ENCODE assay signal across 32 mouse cellular contexts in the genomic region with DNA sequence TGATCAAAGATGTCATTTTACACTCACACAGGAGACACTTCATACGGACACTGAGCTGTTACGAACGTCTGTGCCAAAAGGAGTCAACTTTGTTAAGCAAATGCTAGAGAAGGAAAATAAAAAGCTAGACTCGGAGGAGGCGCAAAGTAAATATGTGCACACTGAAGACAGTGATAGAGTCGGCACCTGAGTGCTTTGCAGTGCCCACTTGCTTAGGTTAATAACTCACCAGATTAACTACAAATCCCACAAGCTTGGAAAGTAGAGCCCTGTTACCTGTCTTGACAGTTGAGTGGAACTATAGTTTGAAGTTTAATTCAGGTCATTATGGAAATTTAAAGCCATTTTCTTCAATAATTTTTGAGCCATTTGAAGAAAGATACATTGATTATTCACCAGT. TPM values are rescaled to one million over a fixed set of nuclear protein-coding genes. Genes with fewer than 3 reads are reported as not detected.
DNase-seq lines count a peak whose midpoint lies in the region; ATAC-seq and TF ChIP-seq lines count a peak whose summit lies in the region.
"Had no signal": no experiment of that assay in that cellular context is flagged by ENCODE, and none has a peak within 500 bp of the region (broad histone marks: within the 10 kb centered on the region; RNA-seq: fewer than 3 reads in every experiment).

No protein-coding gene starts in this region.

- H3K9ac ChIP-seq in liver, adult 2 months (ENCODE audit: low read depth, low read length): no peak overlapping the region
- no peak overlapping the region for H3K9ac ChIP-seq in liver, embryonic 12.5 days
- H3K9ac ChIP-seq in intestine, embryonic 15.5 days: no peak overlapping the region
- no peak overlapping the region for H3K9ac ChIP-seq in intestine, embryonic 16.5 days (ENCODE audit: low read depth, low read length)
- H3K9ac ChIP-seq: embryonic facial prominence, embryonic 13.5 days; forebrain, embryonic 15.5 days; heart, embryonic 15.5 days; limb, embryonic 13.5 days; liver, embryonic 14.5 days; neural tube, embryonic 12.5 days had no signal

- H3K4me1 ChIP-seq in liver, adult 2 months (ENCODE audit: control insufficient read depth, insufficient read depth, low read length): peaks cover 15% of the 10 kb centered on the region
- no peaks in the 10 kb centered on the region for H3K4me1 ChIP-seq in liver, embryonic 12.5 days
- H3K4me1 ChIP-seq in intestine, embryonic 15.5 days (replicated peaks): no peaks in the 10 kb centered on the region
- peaks cover 6% of the 10 kb centered on the region; the same call in 1 of the 2 replicates for H3K4me1 ChIP-seq in intestine, embryonic 16.5 days (ENCODE audit: control insufficient read depth, insufficient read depth, low read length)
- H3K4me1 ChIP-seq: embryonic facial prominence, embryonic 13.5 days; forebrain, embryonic 10.5 days; forebrain, embryonic 15.5 days; heart, embryonic 10.5 days; heart, embryonic 15.5 days; limb, embryonic 13.5 days; midbrain, embryonic 10.5 days; neural tube, embryonic 12.5 days had no signal

- 28% methylated on average over 6 of the region's 6 CpGs for WGBS in liver, adult 2 months
- WGBS in liver, embryonic 12.5 days (ENCODE audit: insufficient replicate concordance): 74% methylated on average over 6 of the region's 6 CpGs
- WGBS in intestine, embryonic 15.5 days: 55% methylated on average over 6 of the region's 6 CpGs
- 57% methylated on average over 6 of the region's 6 CpGs for WGBS in intestine, embryonic 16.5 days

- H3K27ac ChIP-seq in liver, adult 2 months (replicated peaks; ENCODE audit: insufficient read depth, low read depth, low read length): no peak overlapping the region
- H3K27ac ChIP-seq in liver, embryonic 12.5 days: no peak overlapping the region
- H3K27ac ChIP-seq in intestine, embryonic 15.5 days: no peak overlapping the region
- H3K27ac ChIP-seq in intestine, embryonic 16.5 days (ENCODE audit: low read length): no peak overlapping the region
- H3K27ac ChIP-seq: embryonic facial prominence, embryonic 13.5 days; forebrain, embryonic 10.5 days; forebrain, embryonic 15.5 days; heart, embryonic 10.5 days; heart, embryonic 15.5 days; hindbrain, postnatal 0 days; kidney, postnatal 0 days; layer of hippocampus, adult 2 months; left cerebral cortex, adult 2 months; limb, embryonic 13.5 days; liver, embryonic 14.5 days; midbrain, embryonic 10.5 days; neural tube, embryonic 12.5 days had no signal

- intact Hi-C loops in left cerebral cortex, postnatal 10 days (cut with DNase I): loop anchor here (5.0 kb wide), 1 partner anchor 46 kb away; no protein-coding TSS in a partner anchor

- no peak overlapping the region for H3K4me3 ChIP-seq in liver, adult 2 months (ENCODE audit: insufficient read depth, low read depth, low read length)
- H3K4me3 ChIP-seq in liver, embryonic 12.5 days: no peak overlapping the region
- H3K4me3 ChIP-seq in intestine, embryonic 15.5 days (replicated peaks): no peak overlapping the region
- H3K4me3 ChIP-seq in intestine, embryonic 16.5 days (ENCODE audit: low read length): no peak overlapping the region
- H3K4me3 ChIP-seq: embryonic facial prominence, embryonic 13.5 days; forebrain, embryonic 10.5 days; forebrain, embryonic 15.5 days; heart, embryonic 10.5 days; heart, embryonic 15.5 days; layer of hippocampus, adult 2 months; left cerebral cortex, adult 2 months; limb, embryonic 13.5 days; midbrain, embryonic 10.5 days; myocyte; neural tube, embryonic 12.5 days had no signal

- no peak for ATAC-seq in liver, embryonic 12.5 days
- ATAC-seq in intestine, embryonic 15.5 days: peak; percentile 86
- peak; percentile 85 for ATAC-seq in intestine, embryonic 16.5 days
- ATAC-seq: forebrain, embryonic 15.5 days; hindbrain, postnatal 0 days; midbrain, embryonic 16.5 days had no signal

- H3K79me2 ChIP-seq in liver, adult 2 months (ENCODE audit: control insufficient read depth, insufficient read depth, low read length): peaks cover 20% of the 10 kb centered on the region

- H3K4me2 ChIP-seq in liver, embryonic 12.5 days: no peak overlapping the region
- H3K4me2 ChIP-seq in intestine, embryonic 15.5 days (replicated peaks): no peak overlapping the region
- H3K4me2 ChIP-seq in intestine, embryonic 16.5 days (ENCODE audit: low read depth, low read length): no peak overlapping the region
- H3K4me2 ChIP-seq: embryonic facial prominence, embryonic 13.5 days; forebrain, embryonic 15.5 days; heart, embryonic 15.5 days; limb, embryonic 13.5 days; neural tube, embryonic 12.5 days had no signal

- TF ChIP-seq POLR2A in liver, adult 2 months (IDR thresholded peaks at IDR 0.05; ENCODE audit: extremely low read depth, insufficient read depth, low read length): no peak

- TF ChIP-seq CTCF in liver, adult 2 months (IDR thresholded peaks at IDR 0.05; ENCODE audit: low read depth, low read length): no peak

- H3K9me3 ChIP-seq in liver, embryonic 12.5 days (replicated peaks): no peaks in the 10 kb centered on the region
- no peaks in the 10 kb centered on the region for H3K9me3 ChIP-seq in intestine, embryonic 15.5 days
- H3K9me3 ChIP-seq in intestine, embryonic 16.5 days (ENCODE audit: control insufficient read depth, low read length): no peaks in the 10 kb centered on the region
- H3K9me3 ChIP-seq: embryonic facial prominence, embryonic 13.5 days; forebrain, embryonic 10.5 days; forebrain, embryonic 15.5 days; heart, embryonic 10.5 days; heart, embryonic 15.5 days; limb, embryonic 13.5 days; midbrain, embryonic 10.5 days; neural tube, embryonic 12.5 days had no signal

- peaks cover 16% of the 10 kb centered on the region for H3K36me3 ChIP-seq in liver, adult 2 months (ENCODE audit: control insufficient read depth, insufficient read depth, low read length)
- H3K36me3 ChIP-seq in liver, embryonic 12.5 days: peaks cover 14% of the 10 kb centered on the region
- peaks cover 4% of the 10 kb centered on the region; the same call in 1 of the 2 replicates for H3K36me3 ChIP-seq in intestine, embryonic 15.5 days
- H3K36me3 ChIP-seq in intestine, embryonic 16.5 days (ENCODE audit: control insufficient read depth, insufficient read depth, low read length): no peaks in the 10 kb centered on the region

- no peaks in the 10 kb centered on the region for H3K27me3 ChIP-seq in liver, adult 2 months (ENCODE audit: control insufficient read depth, insufficient read depth, low read length)
- H3K27me3 ChIP-seq in liver, embryonic 12.5 days (replicated peaks): no peaks in the 10 kb centered on the region
- no peaks in the 10 kb centered on the region for H3K27me3 ChIP-seq in intestine, embryonic 15.5 days (replicated peaks)
- no peaks in the 10 kb centered on the region for H3K27me3 ChIP-seq in intestine, embryonic 16.5 days (replicated peaks; ENCODE audit: control insufficient read depth, insufficient read depth, low read length)
- H3K27me3 ChIP-seq: embryonic facial prominence, embryonic 13.5 days; forebrain, embryonic 15.5 days; heart, embryonic 15.5 days; limb, embryonic 13.5 days; neural tube, embryonic 12.5 days had no signal

- peak; percentile 62 for DNase-seq in liver, adult 2 months (ENCODE audit: extremely low read depth, low read depth, low spot score)
- peak; percentile 35 to 41 for DNase-seq in kidney, postnatal 25 days
- DNase-seq in left cerebral cortex, postnatal 10 days (ENCODE audit: extremely low spot score in 1 of 2, low spot score in 2 of 2): no peak
- no peak for DNase-seq in right cerebral cortex, postnatal 36 days (ENCODE audit: low spot score in 2 of 2)
- DNase-seq: adrenal gland, postnatal 25 days; B cell, adult 2 months; cerebellum, adult 11-12 months; cerebellum, adult 9-11 months; gastrocnemius, postnatal 25 days; heart, adult 11 months; lung, postnatal 10 days; right cerebral cortex, adult 18-20 months; right cerebral cortex, postnatal 4 days; thymus, postnatal 4 days had no signal

RNA-seq across cellular contexts. Expression of gene Pten, which starts 51.4 kb away (rescaled TPM):
- total RNA-seq in liver, adult 2 months (2014; rRNA removed): 78.4 and 80.9 TPM in 2 replicates
- 12.9 and 17.9 TPM in 2 replicates for polyA plus RNA-seq in liver, adult 2 months (2012; rRNA removed)
- polyA plus RNA-seq in liver, embryonic 12.5 days (2016; fragmentation: Nextera tagmentation; extraction: Ambion mirVana): 5.4 and 5.9 TPM in 2 replicates
- 10.1 TPM in 2 replicates for polyA plus RNA-seq in intestine, embryonic 15.5 days (2015; fragmentation: Nextera tagmentation; extraction: Ambion mirVana)
- polyA plus RNA-seq in intestine, embryonic 16.5 days (2015; fragmentation: Nextera tagmentation; extraction: Ambion mirVana): 7.1 and 7.6 TPM in 2 replicates
- 100 to 1,000 TPM; 156 to 162 TPM for total RNA-seq in left cerebral cortex, postnatal 10 days (2021)

Comparison
In these comparisons a context has a peak if more than half of its experiments do, and no peak if none do; other contexts are left out.
1. DNase-seq: peak in liver, adult 2 months (single experiment) and kidney, postnatal 25 days (2 of 2); none in left cerebral cortex, postnatal 10 days (0 of 2) and right cerebral cortex, postnatal 36 days (0 of 2).